Mouse (Mus musculus): ENCODE measurements at regions not wholly inside any gene's neighbourhood (a gene's known extent, or its start where the extent isn't known, plus 50 kb on each side); places are given as distances from the start of the nearest gene placed in this dataset.
"Not testable (repeated sequence)": the region's sequence is repeated elsewhere in the genome, so short reads cannot be mapped to it uniquely, and the experiment has no call there.

DNA sequence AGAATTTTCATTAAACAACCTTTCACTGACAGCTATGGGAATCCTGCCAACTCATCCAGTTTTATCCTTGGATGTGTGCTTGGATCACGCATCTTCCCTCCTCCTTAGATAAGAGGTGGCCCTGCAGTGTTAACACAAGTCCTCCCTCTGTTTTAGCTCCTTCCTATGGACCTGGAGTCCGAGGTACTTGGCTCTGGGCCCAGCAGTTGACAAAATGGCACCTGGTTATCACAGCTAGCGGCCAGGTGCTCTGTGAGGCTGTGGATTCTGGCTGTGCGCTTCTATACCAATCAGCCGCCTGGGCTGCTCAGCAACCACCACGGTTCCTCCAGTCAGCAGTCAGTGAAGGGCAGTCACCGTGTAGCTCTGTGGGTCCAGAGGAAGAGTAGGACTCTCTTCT is 157.4 kb downstream of the Prdm2 start:
- DNase-seq (ENCODE audit: low spot score in 2 of 2) = no peak

DNA sequence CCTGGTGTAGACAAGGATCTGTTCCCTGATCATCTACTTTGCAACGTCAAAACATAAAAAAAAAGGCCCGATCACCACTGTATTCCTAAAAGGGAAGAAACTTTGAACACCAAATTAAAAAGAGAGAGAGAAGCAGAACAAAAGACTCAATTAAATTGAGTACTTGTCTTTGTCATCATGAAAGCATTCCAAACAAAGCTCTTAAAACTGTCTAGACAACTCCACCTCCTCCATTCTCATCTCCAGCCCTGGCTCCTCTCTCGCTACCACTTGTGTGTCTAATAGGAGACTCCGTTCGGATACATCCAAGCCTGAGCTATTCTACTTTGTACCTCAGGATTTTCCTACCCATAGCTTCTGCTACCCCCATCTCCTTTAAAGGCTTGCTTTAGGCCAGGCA is 159.8 kb downstream of the Prdm2 start:
- no peak for DNase-seq (ENCODE audit: low spot score in 2 of 2)

DNA sequence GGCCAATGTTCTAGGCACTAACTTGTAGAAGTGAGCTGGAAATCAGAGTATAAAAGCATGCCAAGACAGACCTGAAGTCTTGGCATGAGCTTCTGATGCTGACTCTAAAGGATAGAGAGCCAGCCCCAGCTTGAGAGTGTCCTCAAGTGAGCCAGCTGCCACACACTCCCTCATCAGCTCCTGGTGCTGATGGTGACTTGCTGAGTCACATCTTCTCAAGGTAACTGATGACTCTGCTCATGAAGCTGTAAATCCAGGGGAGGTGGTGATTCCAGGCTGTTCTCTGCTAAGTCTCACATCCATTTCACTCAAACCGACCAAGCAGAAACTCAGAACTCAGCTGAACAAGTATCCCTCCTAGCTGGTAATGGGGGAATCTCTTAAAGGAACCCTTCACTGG is 161.6 kb downstream of the Prdm2 start:
- no peak for DNase-seq (ENCODE audit: low spot score in 2 of 2)

DNA sequence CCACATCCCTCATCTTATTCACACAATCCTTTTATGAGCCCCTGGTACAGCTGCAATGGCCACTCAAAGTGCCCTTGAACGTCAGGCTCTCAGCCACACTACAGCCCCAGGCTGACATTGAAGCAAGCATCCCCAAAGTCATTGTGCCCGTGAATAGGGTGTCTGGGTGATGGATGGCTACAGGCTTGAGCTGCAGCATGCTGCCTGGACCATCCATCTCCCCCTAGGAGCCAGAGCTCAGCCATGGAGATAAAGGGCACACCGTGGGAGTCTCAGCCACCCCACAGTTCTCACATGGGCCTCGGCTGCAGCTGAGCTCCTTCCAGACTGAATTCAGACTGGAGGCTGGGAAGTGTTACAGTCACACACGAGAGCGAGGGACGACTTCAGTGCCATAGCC is 167.6 kb downstream of the Prdm2 start:
- no peak for DNase-seq (ENCODE audit: low spot score in 2 of 2)

DNA sequence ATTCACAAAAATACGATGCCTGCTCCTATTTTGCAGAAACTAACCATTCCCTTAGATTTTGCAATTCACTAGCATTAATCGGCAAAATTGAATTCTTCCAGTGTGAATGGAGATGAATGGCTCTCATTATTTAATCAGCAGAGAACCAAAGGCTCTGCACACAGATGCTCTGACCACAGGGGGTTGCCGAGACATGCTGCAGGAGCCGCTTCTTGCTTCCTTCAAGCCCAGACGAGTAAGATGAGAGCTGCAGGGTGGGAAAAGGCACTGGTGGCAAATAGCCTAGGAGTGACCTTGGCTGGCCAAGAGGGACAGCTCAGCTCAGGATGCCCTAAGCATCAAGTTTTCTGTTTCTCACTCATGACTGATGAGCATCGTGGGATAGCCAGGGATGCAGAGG is 170.0 kb downstream of the Prdm2 start:
- no peak for DNase-seq (ENCODE audit: low spot score in 2 of 2)

DNA sequence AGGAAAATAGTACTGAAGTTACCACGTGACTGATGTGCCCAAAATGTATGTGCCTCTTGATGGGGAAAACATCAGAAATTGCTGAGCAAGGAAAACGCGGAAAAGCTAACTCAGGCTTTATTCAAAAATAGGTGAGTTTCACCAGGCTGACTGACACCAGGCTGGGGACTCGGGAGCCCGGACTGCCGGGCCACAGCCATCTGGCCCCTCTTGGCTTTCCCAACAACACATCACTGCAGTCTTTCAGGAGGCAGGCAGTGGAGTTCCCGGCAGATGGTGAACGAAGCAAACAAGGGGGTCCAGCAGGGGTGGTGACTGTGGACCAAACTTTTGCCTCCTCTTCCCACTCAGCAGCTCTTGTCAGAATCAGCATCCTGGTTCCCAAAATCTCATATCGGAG is 174.2 kb downstream of the Prdm2 start:
- DNase-seq (ENCODE audit: low spot score in 2 of 2) = no peak

DNA sequence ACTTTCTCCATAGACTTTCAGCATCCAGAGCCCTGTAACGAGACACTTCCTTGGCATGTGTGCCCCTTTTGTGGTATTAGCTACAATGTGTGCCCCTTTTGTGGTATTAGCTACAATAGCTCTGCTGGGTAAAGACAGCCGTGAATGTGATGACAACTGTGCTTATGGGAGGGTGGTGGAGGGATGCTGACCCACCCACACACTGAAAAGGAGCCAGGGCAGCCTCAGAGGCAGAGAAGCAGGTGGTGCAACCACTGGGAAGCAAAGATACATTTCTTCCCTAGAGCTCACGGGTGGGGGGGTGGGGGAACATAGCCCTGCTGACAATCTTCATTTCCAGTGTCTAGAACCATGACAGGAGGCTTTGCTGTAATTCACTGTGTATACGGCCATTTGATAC is 176.1 kb downstream of the Prdm2 start:
- no peak for DNase-seq (ENCODE audit: low spot score in 2 of 2)

DNA sequence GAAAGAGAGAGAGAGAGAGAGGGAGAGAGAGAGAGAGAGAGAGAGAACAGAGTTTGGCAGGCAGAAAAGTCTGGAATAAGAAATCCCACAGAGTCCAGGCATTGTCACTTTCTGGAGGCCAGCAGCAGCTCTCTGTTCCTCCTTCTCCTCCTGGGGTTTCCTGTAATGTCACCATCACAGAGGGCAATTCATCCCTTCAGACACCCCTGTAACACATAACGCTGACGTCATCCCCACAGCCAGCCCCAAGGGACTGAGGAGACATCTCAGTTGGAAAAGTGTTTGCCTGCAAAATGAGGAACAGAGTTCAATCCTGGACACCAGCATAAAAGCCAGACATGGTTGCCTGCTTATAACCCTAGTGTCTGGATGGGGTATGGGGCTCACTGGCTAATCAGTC is 177.7 kb downstream of the Prdm2 start:
- not testable (repeated sequence) for DNase-seq (ENCODE audit: low spot score in 2 of 2)

DNA sequence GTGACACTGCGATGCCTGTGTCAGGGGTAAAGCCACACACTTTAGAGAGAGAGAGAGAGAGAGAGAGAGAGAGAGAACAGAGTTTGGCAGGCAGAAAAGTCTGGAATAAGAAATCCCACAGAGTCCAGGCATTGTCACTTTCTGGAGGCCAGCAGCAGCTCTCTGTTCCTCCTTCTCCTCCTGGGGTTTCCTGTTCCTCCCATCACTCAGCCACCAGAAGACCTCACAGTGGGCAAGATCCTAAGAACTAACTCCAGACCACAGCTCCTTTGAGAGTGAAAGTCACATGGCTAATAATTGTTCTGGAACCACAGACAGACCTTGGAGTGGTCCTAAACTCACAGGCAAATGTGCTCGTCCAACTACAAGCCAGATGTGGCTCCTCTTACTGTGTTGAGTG is 178.5 kb downstream of the Prdm2 start:
- not testable (repeated sequence) for DNase-seq (ENCODE audit: low spot score in 2 of 2)

DNA sequence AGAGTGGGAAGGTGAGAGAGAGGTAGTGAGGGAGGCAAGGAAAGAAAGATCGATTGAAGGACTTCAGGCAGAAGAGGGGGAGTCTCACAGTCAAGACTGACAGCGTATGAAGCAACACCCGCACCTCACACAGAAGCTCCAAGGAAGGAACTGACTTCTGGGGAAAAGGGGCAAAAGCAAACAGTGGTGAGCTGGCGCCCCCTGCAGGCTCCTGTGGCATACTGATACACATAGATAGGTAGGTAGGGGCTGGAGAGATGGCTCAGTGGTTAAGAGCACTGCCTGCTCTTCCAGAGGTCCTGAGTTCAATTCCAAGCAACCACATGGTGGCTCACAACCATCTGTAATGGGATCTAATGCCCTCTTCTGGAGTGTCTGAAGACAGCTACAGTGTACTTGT is 183.0 kb downstream of the Prdm2 start:
- DNase-seq (ENCODE audit: low spot score in 2 of 2) = not testable (repeated sequence)

DNA sequence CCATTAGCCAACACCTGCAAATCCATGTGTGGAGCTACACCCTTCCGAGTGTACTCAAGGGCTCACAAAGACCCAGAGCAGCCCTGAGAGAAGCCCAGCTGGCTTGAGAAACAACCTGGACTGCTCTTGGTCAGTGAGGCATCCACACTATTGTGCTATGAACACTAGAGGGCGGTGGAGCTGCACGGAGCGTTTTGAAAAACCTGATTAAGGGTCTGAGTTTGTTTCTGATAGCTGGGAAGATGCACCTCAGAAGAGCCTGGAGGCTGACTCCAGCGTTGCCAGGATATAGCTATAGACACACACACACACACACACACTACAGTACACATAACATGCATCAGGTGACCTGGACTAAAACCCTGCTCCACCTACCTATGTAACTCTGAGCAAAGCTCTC is 185.5 kb downstream of the Prdm2 start:
- DNase-seq (ENCODE audit: low spot score in 2 of 2) = peak; percentile 65 to 79

DNA sequence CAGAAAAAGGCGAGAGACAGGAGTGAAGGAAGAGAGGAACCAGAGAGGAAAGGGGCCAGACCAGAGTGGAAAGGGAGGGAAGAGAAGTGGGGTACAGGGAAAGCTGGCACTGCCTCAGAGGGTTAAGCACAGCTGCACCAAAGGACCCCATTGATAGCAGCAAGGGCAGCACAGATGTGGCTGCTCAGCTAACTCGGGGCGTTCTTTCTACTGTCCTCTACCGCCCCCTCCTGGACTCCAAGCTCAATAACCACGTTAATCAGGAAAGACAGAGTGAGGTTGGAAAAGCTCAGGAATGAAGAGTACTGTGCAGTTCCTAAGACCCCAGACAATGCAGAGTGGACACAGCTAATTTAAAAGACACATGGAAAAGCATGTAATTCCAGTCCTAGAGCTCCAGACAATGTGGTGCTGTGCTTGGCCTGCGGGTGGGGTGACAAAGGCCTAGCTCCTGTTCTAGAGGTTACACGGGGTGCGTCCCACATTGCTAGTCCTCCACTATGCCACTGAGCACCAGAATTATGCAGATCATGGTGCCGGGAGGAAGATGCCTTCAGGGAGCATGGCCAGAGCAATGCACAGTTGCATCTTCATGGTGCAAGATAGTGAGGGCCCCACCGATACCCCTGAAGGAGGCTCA is 191.4 kb downstream of the Prdm2 start:
- peak; percentile 66 to 77 for DNase-seq (ENCODE audit: low spot score in 2 of 2)

DNA sequence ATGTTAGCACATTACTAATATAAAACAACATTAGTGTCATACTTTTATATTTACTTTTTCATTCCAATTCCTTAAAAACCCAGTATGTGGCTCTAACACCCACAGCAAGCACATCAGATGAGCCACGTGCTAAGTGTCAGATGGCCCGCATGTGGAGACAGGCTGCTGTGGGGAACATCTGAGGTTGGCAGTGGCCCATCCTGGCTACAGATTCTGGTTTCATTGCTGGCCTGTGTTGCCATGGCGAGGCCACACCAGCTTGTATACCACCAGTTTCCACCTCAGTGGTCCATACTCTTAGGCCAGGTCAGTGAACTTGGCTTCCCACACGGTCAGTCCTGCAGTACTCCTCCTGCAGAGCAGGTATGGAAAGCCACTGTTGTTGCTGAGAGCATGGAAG is 192.1 kb downstream of the Prdm2 start:
- DNase-seq (ENCODE audit: low spot score in 2 of 2) = no peak

DNA sequence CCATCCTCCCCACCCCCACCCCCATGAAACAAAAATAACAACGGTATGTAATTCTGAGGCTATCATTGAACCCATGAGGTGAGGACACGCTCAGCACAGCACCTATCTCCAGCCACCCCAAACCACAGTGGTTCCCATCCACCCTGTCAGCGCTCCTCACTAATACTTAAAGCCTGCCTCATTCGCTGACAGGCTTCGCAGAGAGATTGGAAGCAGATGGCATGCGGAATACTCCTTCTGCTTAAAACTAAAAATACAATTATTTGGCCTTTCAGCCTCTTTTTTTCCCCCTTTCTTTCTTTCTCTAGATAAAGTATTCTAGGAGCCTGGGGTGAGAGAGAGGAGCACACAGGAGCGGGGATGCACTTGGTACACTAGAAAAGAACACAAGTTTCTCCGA is 199.9 kb downstream of the Prdm2 start:
- peak; percentile 18 to 46 for DNase-seq (ENCODE audit: low spot score in 2 of 2)

DNA sequence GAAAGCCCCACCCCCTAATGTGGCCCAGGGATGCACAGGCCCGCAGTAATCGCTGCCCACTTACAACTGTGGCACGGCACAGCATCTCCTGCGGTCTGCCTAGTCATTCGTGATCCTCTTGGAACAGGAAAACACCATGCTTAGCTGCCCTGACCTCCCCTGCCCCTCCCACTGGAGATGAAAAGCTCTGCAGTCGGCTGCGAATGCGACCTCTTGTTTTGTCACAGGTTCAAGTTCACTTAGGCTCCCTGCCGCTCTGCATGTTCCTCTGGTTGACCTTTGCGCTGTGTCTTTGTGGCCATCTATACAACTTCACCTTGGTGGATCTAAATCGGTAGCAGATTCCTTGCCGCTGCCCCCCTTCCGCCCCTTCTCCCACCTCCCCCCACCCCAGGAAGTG is 210.8 kb downstream of the Prdm2 start:
- no peak for DNase-seq (ENCODE audit: low spot score in 2 of 2)

DNA sequence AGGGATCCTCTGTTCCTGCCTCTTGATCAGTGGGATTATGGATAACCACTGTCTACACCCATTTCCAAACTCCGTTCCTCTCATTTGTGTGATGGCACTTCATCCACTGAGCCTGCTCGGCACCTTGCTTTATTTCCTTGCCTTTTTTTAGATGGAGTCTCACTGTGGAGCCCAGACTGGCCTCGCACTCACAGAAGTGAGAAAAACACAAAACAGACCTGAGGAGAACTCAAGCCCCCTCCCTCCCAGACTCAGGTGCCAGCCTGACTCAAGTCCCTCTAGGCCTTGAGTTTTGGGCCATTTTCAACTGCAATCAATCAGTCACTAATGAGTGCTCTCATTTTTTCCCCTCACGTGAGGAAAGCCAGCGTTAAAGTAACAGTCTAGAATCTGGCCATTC is 211.3 kb downstream of the Prdm2 start:
- DNase-seq (ENCODE audit: low spot score in 2 of 2) = no peak

DNA sequence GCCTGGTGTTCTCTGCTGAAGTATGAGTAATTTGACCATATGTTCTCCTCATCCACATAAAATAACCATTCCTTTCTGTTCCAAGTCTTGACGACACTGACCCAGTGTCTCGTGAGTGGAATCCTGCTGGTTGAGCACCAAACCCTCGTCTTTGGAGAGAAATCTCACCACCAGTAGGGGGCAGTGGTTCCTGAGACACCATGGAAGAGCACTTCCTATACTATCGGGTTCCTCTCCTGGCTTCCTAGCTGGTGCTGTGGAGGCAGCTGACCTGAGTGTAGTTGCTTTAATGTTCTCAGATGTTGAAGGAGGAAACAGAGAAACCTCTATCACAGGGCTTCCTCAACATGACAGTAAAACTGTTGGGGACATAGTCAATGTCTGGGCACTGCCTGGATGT is 216.4 kb downstream of the Prdm2 start:
- no peak for DNase-seq (ENCODE audit: low spot score in 2 of 2)

DNA sequence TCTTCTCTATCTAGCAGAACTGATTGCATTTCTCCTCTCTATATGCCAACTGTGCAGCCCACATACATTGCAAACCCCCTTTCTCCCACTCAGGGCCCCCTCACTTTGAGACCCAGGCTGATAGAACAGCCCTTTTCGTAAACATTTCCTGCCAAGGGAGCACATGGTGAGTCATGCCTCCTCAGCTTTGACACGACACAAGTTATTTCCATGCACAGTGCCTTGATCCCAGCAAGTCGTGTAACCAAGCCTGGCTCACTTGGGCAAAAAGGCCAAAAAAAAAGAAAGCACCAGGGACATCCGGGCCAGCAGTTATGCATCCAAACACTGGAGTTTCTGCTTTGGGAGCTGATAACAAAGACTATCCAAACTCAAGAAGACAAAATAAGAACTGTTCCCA is 221.4 kb downstream of the Prdm2 start:
- no peak for DNase-seq (ENCODE audit: low spot score in 2 of 2)

DNA sequence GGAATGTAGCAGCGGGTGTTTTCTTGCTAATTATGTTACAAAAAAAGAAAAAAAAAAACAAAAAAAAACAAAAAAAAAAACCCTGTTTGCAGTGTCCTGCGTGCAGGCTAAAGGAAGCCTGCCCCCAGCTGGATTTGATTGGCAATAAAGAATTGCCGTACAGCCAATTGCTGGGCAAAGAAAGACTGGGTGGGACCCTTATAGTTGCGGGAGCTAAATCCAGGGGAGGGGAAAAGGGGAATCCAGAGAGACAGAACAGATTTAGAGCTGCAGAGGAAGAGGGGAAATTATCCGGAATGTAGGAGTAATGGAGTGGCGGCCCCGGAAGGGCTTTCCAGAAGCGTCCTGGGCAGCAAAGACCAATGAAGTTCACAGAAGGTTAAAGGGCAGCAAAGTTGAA is 223.6 kb downstream of the Prdm2 start:
- DNase-seq (ENCODE audit: low spot score in 2 of 2) = peak in 1 of 2 experiments; percentile 7

DNA sequence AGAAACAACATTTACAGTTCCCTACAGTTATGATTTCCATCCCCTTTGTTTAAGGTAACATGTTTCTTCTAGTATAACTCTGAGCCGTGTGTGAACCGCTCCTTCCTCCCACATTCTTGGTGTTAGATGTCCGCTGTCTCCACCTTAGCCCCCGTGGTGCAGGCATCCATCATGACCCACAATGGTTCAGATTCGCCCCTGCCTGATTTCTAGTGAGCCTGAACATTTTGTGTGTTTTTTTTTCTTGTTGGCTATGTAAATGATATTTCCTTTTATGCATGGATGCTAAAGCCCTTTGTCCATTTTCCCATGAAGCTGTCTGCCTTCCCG is 229.5 kb downstream of the Prdm2 start:
- DNase-seq (ENCODE audit: low spot score in 2 of 2) = no peak

DNA sequence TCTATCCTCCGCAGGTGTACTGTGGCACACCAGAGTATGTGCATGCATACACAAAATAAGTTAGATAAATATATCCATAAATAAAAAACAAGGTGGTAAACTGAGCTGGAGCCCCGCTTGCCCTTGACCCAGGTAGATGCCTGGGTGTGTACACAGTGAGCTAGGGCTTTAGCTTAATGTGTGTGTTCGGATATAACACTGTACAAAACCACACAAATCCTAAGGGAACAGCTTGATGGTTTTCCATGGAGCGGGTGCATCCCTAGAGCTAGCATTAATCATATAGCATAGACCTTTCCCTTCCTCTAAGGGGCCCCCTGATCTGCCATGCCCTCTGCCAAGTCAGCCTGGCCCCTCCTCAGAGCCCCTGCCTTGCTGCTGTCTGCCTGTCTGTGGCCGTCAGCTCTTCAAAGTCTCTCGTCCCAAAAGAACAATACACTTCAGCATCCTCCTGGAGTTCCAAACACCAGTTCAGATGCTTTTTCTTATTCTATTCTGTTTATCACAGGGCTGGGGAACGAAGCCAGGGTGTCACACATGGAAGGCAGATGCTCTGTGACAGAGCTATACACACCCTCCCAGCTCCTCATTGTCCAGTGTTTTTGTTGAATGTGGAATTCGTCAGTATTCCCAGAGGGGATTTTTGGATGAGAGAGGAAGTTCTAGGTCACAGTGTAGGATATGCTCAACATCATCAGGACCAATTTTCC is 230.1 kb downstream of the Prdm2 start:
- no peak for DNase-seq (ENCODE audit: low spot score in 2 of 2)

DNA sequence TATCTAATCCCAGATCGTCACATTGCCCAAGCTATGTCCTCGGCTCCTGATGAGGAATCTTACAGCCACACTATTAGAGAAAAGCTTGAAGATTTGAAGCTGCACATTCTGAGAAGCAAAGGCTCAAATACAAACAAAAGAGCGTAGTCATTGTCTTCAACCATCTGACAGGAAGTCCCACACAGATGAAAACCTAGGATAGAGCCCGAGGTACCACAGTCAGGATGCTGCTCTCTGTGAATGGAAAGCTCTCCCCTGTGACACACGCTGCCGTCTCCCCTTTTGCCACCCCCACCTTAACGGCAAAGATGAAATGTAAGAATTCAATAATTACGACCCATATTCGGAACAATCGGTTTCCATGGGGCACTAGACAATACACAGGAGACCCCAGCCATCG is 237.2 kb downstream of the Prdm2 start:
- DNase-seq (ENCODE audit: low spot score in 2 of 2) = no peak

DNA sequence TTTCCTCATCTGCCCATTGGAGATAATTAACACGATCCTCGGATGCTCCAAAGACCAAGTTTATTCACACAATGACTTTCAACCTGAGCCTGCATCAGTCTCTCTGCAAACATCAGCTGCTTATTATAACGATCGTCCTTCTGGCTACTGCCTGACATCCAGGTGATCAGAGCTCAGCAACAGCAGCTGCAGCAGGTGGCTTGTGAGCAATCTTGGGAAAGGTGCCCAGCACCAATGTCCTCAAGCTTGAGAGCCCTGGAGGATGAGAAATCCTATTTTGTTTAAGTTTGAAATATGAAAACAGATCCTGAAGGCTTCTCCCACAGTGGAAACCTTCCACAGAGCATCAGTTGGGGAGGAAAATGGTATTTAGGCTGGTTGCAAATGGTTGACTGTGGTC is 242.8 kb downstream of the Prdm2 start:
- DNase-seq (ENCODE audit: low spot score in 2 of 2) = no peak
